Mouse (Mus musculus): ENCODE data around the gene F13a1.

The F13a1 gene

GRCm38 (mm10) chr13:37050126-37050525 lies at the start of gene F13a1:
Gene F13a1 (minus strand): TSS chr13:37050244.
- DNase-seq (ENCODE audit: low spot score): no peak

GRCm38 (mm10) chr13:37091620-37092019 lies 41.6 kb upstream of the F13a1 start:
- no peak for DNase-seq (ENCODE audit: low spot score)

- DNase-seq (ENCODE audit: low spot score): no peak
These were observed 39.1 kb upstream of the F13a1 start for GRCm38 (mm10) chr13:37089104-37089503.

GRCm38 (mm10) chr13:37081506-37082241 lies 31.6 kb upstream of the F13a1 start:
- DNase-seq (ENCODE audit: low spot score): peak; percentile 15

- DNase-seq (ENCODE audit: low spot score): no peak
These were observed 21.3 kb upstream of the F13a1 start for GRCm38 (mm10) chr13:37071390-37071789.

- DNase-seq (ENCODE audit: low spot score): no peak
These were observed 20.8 kb upstream of the F13a1 start for GRCm38 (mm10) chr13:37070824-37071223.

- no peak for DNase-seq (ENCODE audit: low spot score)
These were observed 10.8 kb upstream of the F13a1 start for GRCm38 (mm10) chr13:37060810-37061209.

- peak; percentile 24 for DNase-seq (ENCODE audit: low spot score)
These were observed 6.6 kb upstream of the F13a1 start for GRCm38 (mm10) chr13:37056662-37057061.

GRCm38 (mm10) chr13:37049631-37050030 lies 413 bp downstream of the F13a1 start:
- no peak for DNase-seq (ENCODE audit: low spot score)

- no peak for DNase-seq (ENCODE audit: low spot score)
These were observed 1.0 kb downstream of the F13a1 start for GRCm38 (mm10) chr13:37049018-37049417.

- DNase-seq (ENCODE audit: low spot score): no peak
These were observed 5.0 kb downstream of the F13a1 start for GRCm38 (mm10) chr13:37045005-37045404.

GRCm38 (mm10) chr13:37034745-37035144 lies 15.3 kb downstream of the F13a1 start:
- DNase-seq (ENCODE audit: low spot score): no peak

GRCm38 (mm10) chr13:37025996-37026579 lies 24.0 kb downstream of the F13a1 start:
- DNase-seq (ENCODE audit: low spot score): no peak

GRCm38 (mm10) chr13:37021575-37021974 lies 28.5 kb downstream of the F13a1 start:
- DNase-seq (ENCODE audit: low spot score): no peak

GRCm38 (mm10) chr13:37010771-37011170 lies 39.3 kb downstream of the F13a1 start:
- no peak for DNase-seq (ENCODE audit: low spot score)

- DNase-seq (ENCODE audit: low spot score): no peak
These were observed 43.8 kb downstream of the F13a1 start for GRCm38 (mm10) chr13:37006224-37006623.

GRCm38 (mm10) chr13:36999210-36999705 lies 50.8 kb downstream of the F13a1 start:
- no peak for DNase-seq (ENCODE audit: low spot score)

GRCm38 (mm10) chr13:36993593-36993992 lies 56.5 kb downstream of the F13a1 start:
- DNase-seq (ENCODE audit: low spot score): no peak

- DNase-seq (ENCODE audit: low spot score): no peak
These were observed 61.7 kb downstream of the F13a1 start for GRCm38 (mm10) chr13:36988392-36988791.

- no peak for DNase-seq (ENCODE audit: low spot score)
These were observed 77.0 kb downstream of the F13a1 start for GRCm38 (mm10) chr13:36973016-36973415.

GRCm38 (mm10) chr13:36972226-36972625 lies 77.8 kb downstream of the F13a1 start:
- no peak for DNase-seq (ENCODE audit: low spot score)

GRCm38 (mm10) chr13:36962926-36963325 lies 87.1 kb downstream of the F13a1 start:
- DNase-seq (ENCODE audit: low spot score): no peak

- DNase-seq (ENCODE audit: low spot score): peak; percentile 43
These were observed 91.0 kb downstream of the F13a1 start for GRCm38 (mm10) chr13:36958996-36959395.

GRCm38 (mm10) chr13:36954937-36955336 lies 95.1 kb downstream of the F13a1 start:
- no peak for DNase-seq (ENCODE audit: low spot score)

Measured in layer of hippocampus, adult 11-12 months (tissue).